Mouse (Mus musculus): Measurements from ENCODE around the gene Smyd3. TPM values are rescaled to one million over a fixed set of nuclear protein-coding genes. Genes with fewer than 3 reads are reported as not detected.

The Smyd3 gene
- polyA plus RNA-seq, 1 experiment: 14.2 TPM

DNA sequence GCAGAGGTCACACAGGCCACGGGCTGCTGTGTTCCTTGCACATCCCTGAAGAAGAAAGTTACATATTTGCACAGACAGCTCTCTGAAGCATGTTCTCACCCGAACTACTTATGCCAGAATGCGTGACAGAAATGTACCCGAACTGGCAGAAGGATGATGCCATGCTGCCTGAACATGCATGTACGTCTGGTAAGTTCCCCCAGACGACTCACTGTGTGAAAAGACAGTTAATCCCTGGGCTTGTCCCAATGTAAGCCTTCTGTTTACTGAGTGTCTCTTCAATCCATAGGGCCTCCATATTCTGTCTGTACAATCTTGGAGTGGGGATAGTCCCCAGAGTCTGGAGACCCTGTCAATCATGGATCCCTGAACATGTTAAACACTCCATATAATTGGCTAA is 231.1 kb downstream of the Smyd3 start:
- Histone ChIP-seq H3K4me3 (ENCODE audit: insufficient read depth, low read length) (no peak overlapping the region), H3K27ac (ENCODE audit: insufficient read depth, low read length) (no peak overlapping the region), H3K4me1 (ENCODE audit: control insufficient read depth, insufficient read depth, low read length) (no peaks in the 10 kb centered on the region)
- TF ChIP-seq POLR2A (IDR thresholded peaks at IDR 0.05; ENCODE audit: extremely low read depth, insufficient read depth, low read length) (no peak), CTCF (IDR thresholded peaks at IDR 0.05; ENCODE audit: extremely low read depth, insufficient read depth, low read length) (no peak)

DNA sequence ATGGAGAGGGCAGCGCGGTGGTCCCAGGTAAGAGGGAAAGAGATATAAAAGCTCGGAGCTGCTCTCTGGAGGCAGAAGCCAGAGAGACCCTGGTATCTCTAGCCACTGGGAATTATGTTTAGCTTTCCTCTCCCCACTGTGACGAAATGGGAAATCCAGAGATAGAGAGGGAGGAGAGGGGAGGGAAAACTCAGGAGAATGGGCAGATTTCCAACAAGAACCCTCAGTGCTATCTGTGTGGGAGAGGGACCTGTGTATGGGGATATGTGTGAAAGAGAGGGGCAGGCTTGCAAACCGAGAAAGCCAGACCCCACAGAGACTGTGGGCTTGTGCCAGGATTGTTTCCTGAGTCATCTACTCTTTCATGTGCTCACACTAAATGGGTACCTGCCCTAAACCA is 235.0 kb downstream of the Smyd3 start:
- Histone ChIP-seq H3K4me1 (ENCODE audit: control insufficient read depth, insufficient read depth, low read length) (no peaks in the 10 kb centered on the region), H3K4me3 (ENCODE audit: insufficient read depth, low read length) (no peak overlapping the region), H3K27ac (ENCODE audit: insufficient read depth, low read length) (no peak overlapping the region)
- no peak for TF ChIP-seq CTCF (IDR thresholded peaks at IDR 0.05; ENCODE audit: extremely low read depth, insufficient read depth, low read length)
- no peak for TF ChIP-seq POLR2A (IDR thresholded peaks at IDR 0.05; ENCODE audit: extremely low read depth, insufficient read depth, low read length)

DNA sequence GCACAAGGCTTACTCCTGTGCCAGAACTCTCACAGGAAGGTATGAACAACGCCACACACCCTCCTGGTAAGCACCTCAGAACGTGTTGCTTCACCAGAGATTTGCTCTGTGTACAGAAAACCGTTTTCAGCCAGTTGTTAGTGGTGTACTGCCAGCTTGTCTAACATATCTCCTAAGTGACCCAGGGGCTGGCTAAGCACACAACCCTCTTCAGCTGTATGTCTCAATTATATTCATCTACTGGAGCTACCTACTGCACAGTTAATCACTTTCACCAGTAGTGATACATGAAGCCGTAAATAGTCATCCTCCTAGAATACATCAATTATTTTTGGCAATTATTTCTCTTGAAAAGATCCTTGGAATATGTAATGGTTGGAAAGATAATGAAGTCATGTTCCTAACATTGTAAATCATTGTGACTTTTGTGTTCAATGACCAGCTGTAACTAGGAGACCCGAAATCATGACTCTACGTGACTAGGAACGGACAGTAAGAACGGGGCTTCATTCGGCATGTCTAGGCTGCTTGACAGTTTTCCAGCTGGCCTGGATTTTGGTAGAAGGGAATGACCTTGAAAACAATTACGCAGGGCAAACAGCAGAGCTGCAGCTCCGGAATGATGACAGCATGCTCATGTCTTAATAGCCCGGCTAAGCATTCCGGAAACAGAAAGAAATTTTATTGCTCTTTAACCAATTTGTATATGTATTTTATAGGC is 236.3 kb downstream of the Smyd3 start:
- Histone ChIP-seq H3K27ac (ENCODE audit: insufficient read depth, low read length) (no peak overlapping the region), H3K4me3 (ENCODE audit: insufficient read depth, low read length) (no peak overlapping the region), H3K4me1 (ENCODE audit: control insufficient read depth, insufficient read depth, low read length) (no peaks in the 10 kb centered on the region)
- TF ChIP-seq CTCF (IDR thresholded peaks at IDR 0.05; ENCODE audit: extremely low read depth, insufficient read depth, low read length) (no peak), POLR2A (IDR thresholded peaks at IDR 0.05; ENCODE audit: extremely low read depth, insufficient read depth, low read length) (no peak)

DNA sequence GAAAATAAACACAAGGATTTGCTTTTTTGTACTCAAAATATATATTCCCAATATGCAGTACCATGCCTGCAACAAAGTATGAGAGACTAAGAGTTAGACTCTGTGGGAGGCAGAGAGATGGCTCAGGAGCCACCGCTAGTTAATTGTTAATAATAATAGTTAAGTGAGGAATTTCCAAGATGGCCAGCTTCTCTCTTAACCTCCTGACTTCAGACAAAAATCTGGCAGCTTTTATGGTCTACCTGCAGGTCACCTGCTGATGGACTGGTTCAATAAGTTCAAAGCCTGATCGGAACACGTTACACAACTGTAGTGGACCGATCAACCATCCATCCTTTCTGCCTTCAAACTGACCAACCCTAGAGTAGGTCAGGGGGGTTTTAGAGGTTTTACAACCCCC is 238.7 kb downstream of the Smyd3 start:
- TF ChIP-seq POLR2A (IDR thresholded peaks at IDR 0.05; ENCODE audit: extremely low read depth, insufficient read depth, low read length) (no peak), CTCF (IDR thresholded peaks at IDR 0.05; ENCODE audit: extremely low read depth, insufficient read depth, low read length) (no peak)
- no peak overlapping the region for H3K27ac ChIP-seq (ENCODE audit: insufficient read depth, low read length)
- no peaks in the 10 kb centered on the region for H3K4me1 ChIP-seq (ENCODE audit: control insufficient read depth, insufficient read depth, low read length)
- no peak overlapping the region for H3K4me3 ChIP-seq (ENCODE audit: insufficient read depth, low read length)

DNA sequence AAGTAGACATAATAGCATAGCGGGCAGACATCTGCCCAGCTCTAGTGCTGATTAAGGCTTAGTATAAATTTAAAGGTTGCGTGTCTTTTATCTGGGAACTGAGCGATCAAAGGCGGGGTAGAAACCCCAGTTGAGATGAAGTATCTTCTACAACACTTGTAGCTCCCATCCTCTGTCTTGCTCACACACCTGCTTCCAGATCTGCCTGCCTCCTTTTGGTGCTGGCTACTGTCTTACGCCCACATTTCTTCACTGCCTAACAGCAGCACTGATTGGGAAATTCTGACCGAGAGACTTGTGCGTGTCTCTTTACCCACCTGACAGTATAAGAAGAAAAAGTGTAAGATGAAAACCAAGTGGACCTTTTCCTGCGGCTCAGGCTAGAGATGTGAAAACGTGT is 240.5 kb downstream of the Smyd3 start:
- no peak overlapping the region for H3K27ac ChIP-seq (ENCODE audit: insufficient read depth, low read length)
- H3K4me3 ChIP-seq (ENCODE audit: insufficient read depth, low read length): no peak overlapping the region
- no peak for TF ChIP-seq POLR2A (IDR thresholded peaks at IDR 0.05; ENCODE audit: extremely low read depth, insufficient read depth, low read length)
- TF ChIP-seq CTCF (IDR thresholded peaks at IDR 0.05; ENCODE audit: extremely low read depth, insufficient read depth, low read length): no peak
- no peaks in the 10 kb centered on the region for H3K4me1 ChIP-seq (ENCODE audit: control insufficient read depth, insufficient read depth, low read length)

DNA sequence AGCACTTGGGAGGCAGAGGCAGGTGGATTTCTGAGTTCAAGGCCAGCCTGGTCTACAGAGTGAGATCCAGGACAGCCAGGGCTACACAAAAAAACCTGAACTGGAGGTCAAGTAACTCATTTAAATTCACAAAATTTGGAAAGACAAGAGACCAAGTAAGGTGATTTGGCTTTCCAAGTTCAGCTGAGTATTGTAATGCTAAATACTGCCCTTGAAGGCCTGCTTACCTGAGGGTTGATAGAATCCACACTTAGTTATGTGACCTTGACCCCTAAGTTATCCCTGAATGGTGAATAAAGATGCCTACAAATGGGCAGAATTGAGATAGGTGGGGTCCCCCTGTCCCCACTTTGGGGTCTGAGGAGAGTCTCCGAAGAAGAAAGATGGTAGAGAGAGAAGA is 241.0 kb downstream of the Smyd3 start:
- no peak overlapping the region for H3K27ac ChIP-seq (ENCODE audit: insufficient read depth, low read length)
- TF ChIP-seq POLR2A (IDR thresholded peaks at IDR 0.05; ENCODE audit: extremely low read depth, insufficient read depth, low read length) (no peak), CTCF (IDR thresholded peaks at IDR 0.05; ENCODE audit: extremely low read depth, insufficient read depth, low read length) (no peak)
- no peaks in the 10 kb centered on the region for H3K4me1 ChIP-seq (ENCODE audit: control insufficient read depth, insufficient read depth, low read length)
- no peak overlapping the region for H3K4me3 ChIP-seq (ENCODE audit: insufficient read depth, low read length)

- no peak overlapping the region for H3K27ac ChIP-seq (ENCODE audit: insufficient read depth, low read length)
- no peaks in the 10 kb centered on the region for H3K4me1 ChIP-seq (ENCODE audit: control insufficient read depth, insufficient read depth, low read length)
- TF ChIP-seq POLR2A (IDR thresholded peaks at IDR 0.05; ENCODE audit: extremely low read depth, insufficient read depth, low read length) (no peak), CTCF (IDR thresholded peaks at IDR 0.05; ENCODE audit: extremely low read depth, insufficient read depth, low read length) (no peak)
- H3K4me3 ChIP-seq (ENCODE audit: insufficient read depth, low read length): no peak overlapping the region
Observed at GRCm38 (mm10) chr1:179272926-179273325, 244.9 kb downstream of the Smyd3 start.

DNA sequence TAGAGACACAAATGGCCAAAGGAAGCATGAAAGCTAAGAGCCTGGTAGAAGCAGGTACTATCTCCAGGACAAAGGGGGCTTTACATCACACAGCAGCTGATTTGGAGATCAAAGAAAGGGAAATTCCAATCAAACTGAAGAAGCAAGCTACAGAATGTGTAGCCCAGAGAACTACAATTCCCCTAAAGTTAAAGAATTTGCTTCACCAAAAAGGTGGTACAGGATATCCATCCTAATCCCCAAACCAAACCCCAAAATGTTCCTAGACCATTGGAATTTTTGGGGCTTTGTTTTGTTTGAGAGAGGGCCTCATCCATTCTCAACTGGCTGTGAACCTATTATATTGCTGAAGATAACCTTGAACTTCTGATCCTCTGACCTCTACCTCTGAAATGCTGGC is 245.5 kb downstream of the Smyd3 start:
- Histone ChIP-seq H3K27ac (ENCODE audit: insufficient read depth, low read length) (no peak overlapping the region), H3K4me1 (ENCODE audit: control insufficient read depth, insufficient read depth, low read length) (no peaks in the 10 kb centered on the region), H3K4me3 (ENCODE audit: insufficient read depth, low read length) (no peak overlapping the region)
- TF ChIP-seq CTCF (IDR thresholded peaks at IDR 0.05; ENCODE audit: extremely low read depth, insufficient read depth, low read length) (no peak), POLR2A (IDR thresholded peaks at IDR 0.05; ENCODE audit: extremely low read depth, insufficient read depth, low read length) (no peak)

- Histone ChIP-seq H3K4me3 (ENCODE audit: insufficient read depth, low read length) (no peak overlapping the region), H3K4me1 (ENCODE audit: control insufficient read depth, insufficient read depth, low read length) (no peaks in the 10 kb centered on the region), H3K27ac (ENCODE audit: insufficient read depth, low read length) (no peak overlapping the region)
- TF ChIP-seq CTCF (IDR thresholded peaks at IDR 0.05; ENCODE audit: extremely low read depth, insufficient read depth, low read length) (no peak), POLR2A (IDR thresholded peaks at IDR 0.05; ENCODE audit: extremely low read depth, insufficient read depth, low read length) (no peak)
Observed at GRCm38 (mm10) chr1:179266936-179267335, 250.9 kb downstream of the Smyd3 start.

GRCm38 (mm10) chr1:179261496-179261966 is 256.3 kb downstream of the Smyd3 start:
- no peak for TF ChIP-seq CTCF (IDR thresholded peaks at IDR 0.05; ENCODE audit: extremely low read depth, insufficient read depth, low read length)
- no peak for TF ChIP-seq POLR2A (IDR thresholded peaks at IDR 0.05; ENCODE audit: extremely low read depth, insufficient read depth, low read length)
- no peak overlapping the region for H3K4me3 ChIP-seq (ENCODE audit: insufficient read depth, low read length)
- no peak overlapping the region for H3K27ac ChIP-seq (ENCODE audit: insufficient read depth, low read length)
- peaks cover 5% of the 10 kb centered on the region; the same call in 1 of the 2 replicates for H3K4me1 ChIP-seq (ENCODE audit: control insufficient read depth, insufficient read depth, low read length)
